ENCODE assay signal across 13 mouse cellular contexts in genomic region chr11:20240331-20240730, GRCm38 (mm10).
"Had no signal": no experiment of that assay in that cellular context is flagged by ENCODE, and none has a peak within 500 bp of the region (broad histone marks: within the 10 kb centered on the region; RNA-seq: fewer than 3 reads in every experiment).

No protein-coding gene starts in this region.

- DNase-seq: kidney, postnatal 10 days; kidney, postnatal 4 days; left cerebral cortex, postnatal 4 days; lung, adult 18-20 months; midbrain, embryonic 14.5 days; thymus, adult 2 months; thymus, postnatal 25 days had no signal

- H3K27ac ChIP-seq: layer of hippocampus, adult 2 months; limb, embryonic 13.5 days; liver, embryonic 14.5 days; midbrain, embryonic 10.5 days; neural tube, embryonic 12.5 days; stomach, embryonic 15.5 days had no signal

- H3K4me2 ChIP-seq: limb, embryonic 13.5 days; neural tube, embryonic 12.5 days; stomach, embryonic 15.5 days had no signal

- H3K27me3 ChIP-seq: limb, embryonic 13.5 days; neural tube, embryonic 12.5 days; stomach, embryonic 15.5 days had no signal

- H3K9me3 ChIP-seq: limb, embryonic 13.5 days; midbrain, embryonic 10.5 days; neural tube, embryonic 12.5 days; stomach, embryonic 15.5 days had no signal

- H3K9ac ChIP-seq: limb, embryonic 13.5 days; liver, embryonic 14.5 days; neural tube, embryonic 12.5 days; stomach, embryonic 15.5 days had no signal

- H3K4me3 ChIP-seq: layer of hippocampus, adult 2 months; limb, embryonic 13.5 days; midbrain, embryonic 10.5 days; neural tube, embryonic 12.5 days; stomach, embryonic 15.5 days had no signal

- H3K4me1 ChIP-seq: stomach, embryonic 15.5 days had no signal
